Mouse (Mus musculus) thymus, postnatal 14 days (tissue): ENCODE results near the gene Plod2.

Source experiments
- DNase-seq: peaks from one replicate; pipeline ENCODE4 v3.0.0; 2021

The Plod2 gene

DNA sequence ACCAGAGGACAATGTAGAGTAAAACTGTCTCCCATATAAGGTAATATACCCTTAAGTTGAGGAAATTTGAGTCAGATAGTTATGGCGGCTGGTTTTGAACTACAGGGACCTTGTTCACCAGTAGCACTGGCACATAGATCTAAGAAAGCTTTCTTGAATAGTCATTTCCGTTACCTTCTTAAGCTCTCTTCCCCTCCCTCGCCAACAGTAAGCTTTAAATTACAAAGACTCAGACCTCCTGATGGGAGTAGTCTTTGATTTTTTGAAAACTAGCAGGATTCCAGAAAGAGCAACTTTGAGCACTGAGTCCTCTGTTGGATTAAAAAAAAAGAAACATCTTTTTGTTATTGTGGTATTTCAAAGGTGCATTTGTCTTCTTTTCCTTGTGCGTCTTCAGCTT lies 61.5 kb downstream of the Plod2 start:
- DNase-seq = no peak

GRCm38 (mm10) chr9:92610628-92611267 lies 68.7 kb downstream of the Plod2 start:
- peak; percentile 37 for DNase-seq

- no peak for DNase-seq
These were observed 70.6 kb downstream of the Plod2 start for GRCm38 (mm10) chr9:92612641-92613040.

DNA sequence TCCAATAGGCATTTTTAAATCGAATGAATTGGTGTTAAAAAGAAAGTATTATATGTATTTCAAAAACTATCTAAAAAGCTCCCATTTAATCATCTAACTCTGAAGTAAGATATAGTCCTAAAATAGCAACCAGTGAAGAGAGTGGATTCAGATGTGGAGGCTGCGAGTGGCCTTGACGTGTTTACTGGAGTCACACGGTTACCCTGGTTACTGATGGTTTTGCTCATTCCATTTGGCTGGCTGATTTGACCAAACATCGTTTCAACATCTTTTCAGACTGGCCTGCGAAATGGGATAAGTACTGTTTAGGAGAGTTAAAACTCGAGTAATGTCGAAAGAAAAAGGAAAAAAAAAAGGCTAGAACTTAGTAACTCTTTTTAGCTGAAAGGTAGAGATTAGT lies 71.2 kb downstream of the Plod2 start:
- DNase-seq = no peak

GRCm38 (mm10) chr9:92616418-92616817 lies 74.4 kb downstream of the Plod2 start:
- no peak for DNase-seq

DNA sequence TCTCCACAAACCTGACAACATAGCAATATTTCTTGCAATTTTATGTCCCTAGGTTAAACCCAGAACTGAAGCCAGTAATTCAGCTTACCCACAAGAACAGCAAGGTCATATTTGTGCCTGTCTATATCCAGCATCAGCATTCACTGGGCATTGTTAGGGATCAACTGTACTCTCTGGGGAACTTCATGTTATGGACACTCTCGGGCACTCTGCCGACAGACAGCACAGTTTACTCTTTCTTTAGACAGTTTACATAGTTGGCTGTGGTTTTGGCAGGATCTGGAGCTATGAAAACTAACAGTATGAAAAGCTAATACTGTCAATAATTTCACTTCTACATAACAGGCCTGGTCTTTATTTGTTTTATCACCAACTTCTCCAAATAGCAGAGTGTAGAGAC lies 75.4 kb downstream of the Plod2 start:
- no peak for DNase-seq

DNA sequence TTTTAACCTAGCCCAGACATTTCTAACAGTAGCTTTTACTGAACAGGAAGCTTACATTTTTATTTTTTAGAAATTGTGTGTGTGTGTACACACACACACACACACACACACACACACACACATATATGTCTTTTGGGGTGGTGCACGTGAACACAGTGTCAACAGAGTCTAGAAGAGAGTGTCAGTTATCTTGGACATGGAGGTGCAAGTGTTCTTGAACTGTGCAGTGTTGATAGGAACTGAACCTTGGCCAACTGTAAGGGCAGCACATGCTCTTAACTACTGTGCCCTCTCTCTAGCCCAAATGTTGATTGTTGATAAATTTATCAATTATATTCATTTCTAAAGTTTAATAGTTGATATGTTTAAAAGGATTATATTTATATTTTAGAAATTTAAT lies 78.1 kb downstream of the Plod2 start:
- no peak for DNase-seq

- no peak for DNase-seq
These were observed 79.2 kb downstream of the Plod2 start for GRCm38 (mm10) chr9:92621246-92621645.

GRCm38 (mm10) chr9:92621878-92622282 lies 79.9 kb downstream of the Plod2 start:
- DNase-seq = no peak

DNA sequence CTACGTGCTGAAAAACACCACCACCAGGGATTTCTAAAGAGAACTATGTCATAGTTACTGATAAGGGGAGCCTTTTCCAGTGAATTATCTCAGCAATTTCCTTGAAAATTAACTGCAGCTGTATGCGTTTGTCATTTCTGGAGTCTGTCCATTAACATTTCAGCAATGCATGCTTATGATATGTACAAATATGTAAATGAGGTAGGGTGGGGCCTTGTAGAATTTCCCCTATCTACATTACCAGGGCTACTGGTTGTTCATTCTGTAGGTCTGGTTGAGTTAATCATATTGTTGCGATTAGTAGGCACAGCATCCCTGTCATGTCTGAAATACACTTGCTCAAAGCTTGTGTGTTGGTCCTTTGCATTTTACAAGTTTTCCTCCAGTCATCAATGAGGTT lies 92.8 kb downstream of the Plod2 start:
- DNase-seq = no peak

DNA sequence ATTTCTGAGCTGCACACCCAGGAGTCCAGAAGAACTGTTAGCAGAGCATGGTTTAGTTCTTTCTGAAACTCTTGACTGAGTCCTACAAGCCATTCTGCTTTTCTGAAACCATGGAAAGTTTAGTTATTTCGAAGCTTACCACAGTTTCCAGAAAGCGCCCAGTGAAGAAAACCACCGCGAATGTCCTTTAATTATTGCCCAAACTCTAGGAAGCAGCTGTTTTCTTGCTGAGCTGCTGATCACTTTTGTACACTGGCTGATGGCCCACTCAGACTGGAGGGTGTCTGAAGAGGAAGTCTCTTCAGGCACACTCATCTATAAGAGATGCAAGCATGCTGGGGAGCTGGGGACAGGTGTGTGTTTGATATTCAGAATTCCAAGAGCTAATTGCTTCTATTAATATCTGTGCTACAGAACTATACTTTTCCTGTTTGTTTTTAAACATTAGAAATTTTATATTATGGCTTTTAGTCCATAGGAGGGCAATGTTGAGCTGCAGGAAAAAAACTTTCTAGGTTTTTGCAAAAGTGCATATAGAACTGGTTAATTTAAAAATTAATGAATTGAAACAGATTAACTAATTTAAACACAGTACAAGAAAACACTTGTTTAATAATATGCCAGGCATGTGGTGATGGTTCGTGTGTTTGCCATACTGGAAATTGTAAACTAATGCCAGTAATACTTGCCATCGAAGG lies 97.3 kb downstream of the Plod2 start:
- no peak for DNase-seq

DNA sequence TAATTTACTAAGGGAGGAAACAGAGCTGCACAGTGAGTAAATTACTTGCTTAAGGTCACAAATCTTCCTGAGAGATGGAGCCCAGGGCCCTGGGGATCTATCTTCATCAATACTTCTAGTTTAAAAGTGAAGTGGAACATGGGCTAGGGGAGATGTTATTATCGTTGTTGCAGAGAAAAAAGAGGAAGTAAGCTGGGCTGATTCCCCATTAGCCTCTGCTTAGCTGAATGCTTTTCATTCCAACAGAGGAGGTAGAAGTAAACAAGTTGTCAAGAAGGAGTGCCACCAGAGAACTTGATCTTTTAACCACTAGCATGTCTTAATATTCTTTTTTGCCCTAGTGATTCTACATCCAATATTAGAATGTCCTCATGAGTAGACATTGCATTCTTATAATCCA lies 99.7 kb downstream of the Plod2 start:
- no peak for DNase-seq
